Comparison of ENCODE assay signal across 18 mouse cellular contexts in genomic region chr3:82138002-82138667, GRCm38 (mm10). TPM values are rescaled to one million over a fixed set of nuclear protein-coding genes. Genes with fewer than 3 reads are reported as not detected.
DNase-seq lines count a peak whose midpoint lies in the region; ATAC-seq and TF ChIP-seq lines count a peak whose summit lies in the region.
"Had no signal": no experiment of that assay in that cellular context is flagged by ENCODE, and none has a peak within 500 bp of the region (broad histone marks: within the 10 kb centered on the region; RNA-seq: fewer than 3 reads in every experiment).

No protein-coding gene starts in this region.

- no peaks in the 10 kb centered on the region for H3K9me3 ChIP-seq in forebrain, embryonic 15.5 days
- no peaks in the 10 kb centered on the region for H3K9me3 ChIP-seq in forebrain, embryonic 12.5 days
- H3K9me3 ChIP-seq in heart, postnatal 0 days (replicated peaks; ENCODE audit: control insufficient read depth, low read length): no peaks in the 10 kb centered on the region
- H3K9me3 ChIP-seq in lung, embryonic 15.5 days: no peaks in the 10 kb centered on the region
- H3K9me3 ChIP-seq: hindbrain, embryonic 15.5 days had no signal

- TF ChIP-seq POLR2A in olfactory bulb, adult 2 months (IDR thresholded peaks at IDR 0.05; ENCODE audit: insufficient read depth, low read depth, low read length): no peak

- WGBS in forebrain, embryonic 15.5 days: 30% methylated on average over 13 of the region's 13 CpGs
- WGBS in forebrain, embryonic 12.5 days: 49% methylated on average over 13 of the region's 13 CpGs
- WGBS in heart, postnatal 0 days: 45% methylated on average over 13 of the region's 13 CpGs
- 52% methylated on average over 13 of the region's 13 CpGs for WGBS in lung, embryonic 15.5 days
- 55% methylated on average over 13 of the region's 13 CpGs for WGBS in olfactory bulb, adult 2 months

- no peak for DNase-seq in heart, postnatal 0 days (ENCODE audit: low spot score)
- DNase-seq in heart, adult 18-20 months: no peak
- DNase-seq in lung, postnatal 36 days: no peak
- DNase-seq: cerebellum, adult 11 months; cerebellum, postnatal 25 days; kidney, postnatal 25 days; liver; lung, adult 2 months; thymus, postnatal 14 days had no signal

- H3K4me1 ChIP-seq in forebrain, embryonic 15.5 days: peaks cover 8% of the 10 kb centered on the region
- H3K4me1 ChIP-seq in forebrain, embryonic 12.5 days: peaks cover 4% of the 10 kb centered on the region; the same call in 1 of the 2 replicates
- H3K4me1 ChIP-seq in heart, postnatal 0 days (ENCODE audit: control insufficient read depth, insufficient read depth): peaks cover 12% of the 10 kb centered on the region; the same call in 1 of the 2 replicates
- peaks cover 12% of the 10 kb centered on the region for H3K4me1 ChIP-seq in lung, embryonic 15.5 days
- no peaks in the 10 kb centered on the region for H3K4me1 ChIP-seq in olfactory bulb, adult 2 months (ENCODE audit: control insufficient read depth, insufficient read depth, low read length)
- H3K4me1 ChIP-seq: hindbrain, embryonic 15.5 days had no signal

- peak overlapping the region; percentile 46 for H3K27ac ChIP-seq in forebrain, embryonic 15.5 days (replicated peaks)
- H3K27ac ChIP-seq in forebrain, embryonic 12.5 days: no peak overlapping the region
- peak overlapping the region; percentile 12; the same call in 1 of the 2 replicates for H3K27ac ChIP-seq in heart, postnatal 0 days (ENCODE audit: low read depth)
- H3K27ac ChIP-seq in lung, embryonic 15.5 days: no peak overlapping the region; the same call in 1 of the 2 replicates
- 0 out of 2 replicates have a peak overlapping the region, but pooled peaks have one; percentile 29 for H3K27ac ChIP-seq in olfactory bulb, adult 2 months (ENCODE audit: insufficient read depth, low read depth, low read length)
- H3K27ac ChIP-seq: hindbrain, embryonic 15.5 days; stomach, postnatal 0 days had no signal

- no peak for TF ChIP-seq CTCF in heart, postnatal 0 days (IDR thresholded peaks at IDR 0.05; ENCODE audit: low read depth)
- TF ChIP-seq CTCF in olfactory bulb, adult 2 months (IDR thresholded peaks at IDR 0.05; ENCODE audit: insufficient read depth, low read depth, low read length): no peak

- H3K4me3 ChIP-seq in forebrain, embryonic 15.5 days: no peak overlapping the region
- no peak overlapping the region for H3K4me3 ChIP-seq in forebrain, embryonic 12.5 days (replicated peaks)
- H3K4me3 ChIP-seq in heart, postnatal 0 days (ENCODE audit: low read depth, low read length): no peak overlapping the region
- no peak overlapping the region for H3K4me3 ChIP-seq in lung, embryonic 15.5 days
- H3K4me3 ChIP-seq in olfactory bulb, adult 2 months (ENCODE audit: insufficient read depth, low read depth, low read length): no peak overlapping the region
- H3K4me3 ChIP-seq: hindbrain, embryonic 15.5 days had no signal

- H3K36me3 ChIP-seq in forebrain, embryonic 15.5 days: no peaks in the 10 kb centered on the region
- H3K36me3 ChIP-seq in forebrain, embryonic 12.5 days (replicated peaks): no peaks in the 10 kb centered on the region
- H3K36me3 ChIP-seq in heart, postnatal 0 days (replicated peaks; ENCODE audit: control insufficient read depth, insufficient read depth, low read length): no peaks in the 10 kb centered on the region
- H3K36me3 ChIP-seq in lung, embryonic 15.5 days: no peaks in the 10 kb centered on the region
- H3K36me3 ChIP-seq: hindbrain, embryonic 15.5 days had no signal

- H3K27me3 ChIP-seq in forebrain, embryonic 15.5 days: no peaks in the 10 kb centered on the region
- H3K27me3 ChIP-seq in forebrain, embryonic 12.5 days: no peaks in the 10 kb centered on the region
- H3K27me3 ChIP-seq in heart, postnatal 0 days (ENCODE audit: control insufficient read depth, insufficient read depth, low read length): no peaks in the 10 kb centered on the region
- H3K27me3 ChIP-seq in lung, embryonic 15.5 days: no peaks in the 10 kb centered on the region
- H3K27me3 ChIP-seq: hindbrain, embryonic 15.5 days had no signal

- H3K4me2 ChIP-seq in forebrain, embryonic 15.5 days (replicated peaks): no peak overlapping the region
- no peak overlapping the region for H3K4me2 ChIP-seq in forebrain, embryonic 12.5 days
- no peak overlapping the region for H3K4me2 ChIP-seq in heart, postnatal 0 days (ENCODE audit: low read depth, low read length)
- no peak overlapping the region for H3K4me2 ChIP-seq in lung, embryonic 15.5 days
- H3K4me2 ChIP-seq: hindbrain, embryonic 15.5 days had no signal

- no peak overlapping the region for H3K9ac ChIP-seq in forebrain, embryonic 15.5 days (replicated peaks)
- H3K9ac ChIP-seq in forebrain, embryonic 12.5 days: no peak overlapping the region
- H3K9ac ChIP-seq in heart, postnatal 0 days (replicated peaks; ENCODE audit: low read depth, low read length): no peak overlapping the region
- H3K9ac ChIP-seq in lung, embryonic 15.5 days: no peak overlapping the region
- H3K9ac ChIP-seq: hindbrain, embryonic 15.5 days had no signal

- TF ChIP-seq EP300 in heart, postnatal 0 days (IDR thresholded peaks at IDR 0.05; ENCODE audit: low read depth): no peak

- ATAC-seq in forebrain, embryonic 15.5 days (replicated peaks): peak; percentile 86
- ATAC-seq in forebrain, embryonic 12.5 days (ENCODE audit: low FRiP score): no peak; the same call in 1 of the 2 replicates
- no peak for ATAC-seq in heart, postnatal 0 days (ENCODE audit: insufficient read depth, low read depth)
- ATAC-seq in lung, embryonic 15.5 days (ENCODE audit: borderline replicate concordance, extremely low read depth, low FRiP score, low TSS enrichment): peak; percentile 11; the same call in 1 of the 2 replicates
- ATAC-seq: Patski had no signal

RNA-seq across cellular contexts. Expression of gene Gucy1a1, which starts 7.5 kb away (rescaled TPM):
- 42.4 and 51.8 TPM in 2 replicates for polyA plus RNA-seq in forebrain, embryonic 15.5 days (2015; fragmentation: Nextera tagmentation; extraction: Ambion mirVana)
- polyA plus RNA-seq in forebrain, embryonic 12.5 days (2016; fragmentation: Nextera tagmentation; extraction: Ambion mirVana): 4.9 and 6.6 TPM in 2 replicates
- 23.3 and 28.7 TPM in 2 replicates for total RNA-seq in heart, postnatal 0 days (2014; rRNA removed; ENCODE audit: low replicate concordance)
- polyA plus RNA-seq in heart, postnatal 0 days (2015; fragmentation: Nextera tagmentation; extraction: Ambion mirVana): 24.6 and 25.7 TPM in 2 replicates
- total RNA-seq in heart, adult 18-20 months (2021): 10 to 100 TPM; 15.0 to 16.4 TPM
- polyA plus RNA-seq in lung, embryonic 15.5 days (2015; fragmentation: Nextera tagmentation; extraction: Ambion mirVana): 93.8 and 98.8 TPM in 2 replicates
- polyA plus RNA-seq in olfactory bulb, adult 2 months (2012; ENCODE audit: insufficient read depth, insufficient read length, low replicate concordance, missing spikeins): not detected in 2 replicates
- total RNA-seq: granulocyte monocyte progenitor cell, adult 5-6 weeks; monocyte, adult 5-6 weeks had no signal
- polyA plus RNA-seq: Patski had no signal

Comparison
In these comparisons a context has a peak if more than half of its experiments do, and no peak if none do; other contexts are left out.
1. ATAC-seq: peak in forebrain, embryonic 15.5 days (single experiment) and lung, embryonic 15.5 days (single experiment); none in forebrain, embryonic 12.5 days (single experiment) and heart, postnatal 0 days (single experiment).
2. H3K27ac ChIP-seq: peak in forebrain, embryonic 15.5 days (single experiment), heart, postnatal 0 days (single experiment) and olfactory bulb, adult 2 months (single experiment); none in forebrain, embryonic 12.5 days (single experiment) and lung, embryonic 15.5 days (single experiment).